Mouse (Mus musculus) naive thymus-derived CD4-positive, alpha-beta T cell, adult 2 months (primary cell): Measurements from ENCODE around the gene Lmx1b.

Experiments used
- DNase-seq: peaks from one replicate; pipeline ENCODE4 v3.0.0-alpha.2; 2011; ENCODE audit warnings: low read depth

The Lmx1b gene

GRCm38 (mm10) chr2:33643721-33644713 lies 3.7 kb upstream of the Lmx1b start:
- DNase-seq: no peak

GRCm38 (mm10) chr2:33642650-33643458 lies 2.5 kb upstream of the Lmx1b start:
- DNase-seq: peak; percentile 71

- no peak for DNase-seq
Observed at GRCm38 (mm10) chr2:33641859-33642571, 1.7 kb upstream of the Lmx1b start.

- DNase-seq: no peak
Observed at GRCm38 (mm10) chr2:33640978-33641858, 907 bp upstream of the Lmx1b start.

GRCm38 (mm10) chr2:33639301-33640170 lies 775 bp downstream of the Lmx1b start:
- peak; percentile 37 for DNase-seq

- no peak for DNase-seq
Observed at GRCm38 (mm10) chr2:33638141-33638733, 2.1 kb downstream of the Lmx1b start.

- DNase-seq: no peak
Observed at GRCm38 (mm10) chr2:33637288-33637687, 3.0 kb downstream of the Lmx1b start.

- no peak for DNase-seq
Observed at GRCm38 (mm10) chr2:33636628-33637188, 3.6 kb downstream of the Lmx1b start.

GRCm38 (mm10) chr2:33636117-33636521 lies 4.2 kb downstream of the Lmx1b start:
- no peak for DNase-seq

- DNase-seq: no peak
Observed at GRCm38 (mm10) chr2:33635323-33636116, 4.8 kb downstream of the Lmx1b start.

- no peak for DNase-seq
Observed at GRCm38 (mm10) chr2:33634481-33635090, 5.7 kb downstream of the Lmx1b start.

- no peak for DNase-seq
Observed at GRCm38 (mm10) chr2:33633955-33634354, 6.4 kb downstream of the Lmx1b start.

- DNase-seq: no peak
Observed at GRCm38 (mm10) chr2:33633237-33633636, 7.1 kb downstream of the Lmx1b start.

- no peak for DNase-seq
Observed at GRCm38 (mm10) chr2:33632551-33633059, 7.7 kb downstream of the Lmx1b start.

- no peak for DNase-seq
Observed at GRCm38 (mm10) chr2:33631708-33632343, 8.5 kb downstream of the Lmx1b start.

- no peak for DNase-seq
Observed at GRCm38 (mm10) chr2:33631022-33631707, 9.1 kb downstream of the Lmx1b start.
